Mouse (Mus musculus) intestine, embryonic 16.5 days (tissue): ENCODE data around the gene Slc9a9. TPM values are rescaled to one million over a fixed set of nuclear protein-coding genes. Genes with fewer than 3 reads are reported as not detected.

ENCODE experiments used
- ATAC-seq: fragments of 200-750 bp; cut with Nextera tagmentation; 2 replicates; pipeline ENCODE4 v1.8.0; 2017; ENCODE audit warnings: moderate TSS enrichment, moderate library complexity
- H3K27ac ChIP-seq: fragments of 300-500 bp; sonication (generic); 2 replicates; pipeline ENCODE4 v1.5.1; 2014; ENCODE audit warnings: mild to moderate bottlenecking, low read length
- H3K27me3 ChIP-seq: fragments of 300-500 bp; sonication (generic); replicated peaks from 2 replicates; pipeline ENCODE4 v1.6.1; 2014; ENCODE audit warnings: low read length, control low read depth, mixed read lengths; ENCODE audit not compliant: control insufficient read depth, insufficient read depth
- H3K36me3 ChIP-seq: fragments of 300-500 bp; sonication (generic); 2 replicates; pipeline ENCODE4 v1.6.1; 2014; ENCODE audit warnings: low read length, control low read depth; ENCODE audit not compliant: control insufficient read depth, insufficient read depth
- H3K4me1 ChIP-seq: fragments of 300-500 bp; sonication (generic); 2 replicates; pipeline ENCODE4 v1.6.1; 2014; ENCODE audit warnings: low read length, control low read depth, mixed read lengths; ENCODE audit not compliant: control insufficient read depth, insufficient read depth
- H3K4me2 ChIP-seq: fragments of 300-500 bp; sonication (generic); 2 replicates; pipeline ENCODE4 v1.6.1; 2014; ENCODE audit warnings: low read depth, low read length, control low read depth
- H3K4me3 ChIP-seq: fragments of 300-500 bp; sonication (generic); 2 replicates; pipeline ENCODE4 v1.5.1; 2014; ENCODE audit warnings: mild to moderate bottlenecking, low read length
- H3K9ac ChIP-seq: fragments of 300-500 bp; sonication (generic); 2 replicates; pipeline ENCODE4 v1.6.1; 2014; ENCODE audit warnings: low read depth, low read length
- H3K9me3 ChIP-seq: fragments of 300-500 bp; sonication (generic); 2 replicates; pipeline ENCODE4 v1.6.1; 2016; ENCODE audit warnings: low read length, control low read depth; ENCODE audit not compliant: control insufficient read depth
- WGBS: fragments of 180-500 bp; shearing (Covaris S2); extraction: QIAGEN DNeasy Blood & Tissue Kit; methylation state at CpG from one replicate; pipeline ENCODE4 v1.1.7; 2014; 5-methylcytosine and 5-hydroxymethylcytosine counted together
- microRNA-seq: library from miRNA; unstranded; fragments of <30 nt; microRNA quantifications from one replicate; pipeline ENCODE4, GENCODE M21; 2016
- polyA plus RNA-seq: library from polyadenylated mRNA; unstranded; fragments of >200 nt; fragmentation: Nextera tagmentation; extraction: Ambion mirVana; gene quantifications from 2 replicates; pipeline ENCODE4 v1.2.1, GENCODE M21; 2015

The Slc9a9 gene
- polyA plus RNA-seq, 1 experiment from 2014 or later, result 2.3 TPM

DNA sequence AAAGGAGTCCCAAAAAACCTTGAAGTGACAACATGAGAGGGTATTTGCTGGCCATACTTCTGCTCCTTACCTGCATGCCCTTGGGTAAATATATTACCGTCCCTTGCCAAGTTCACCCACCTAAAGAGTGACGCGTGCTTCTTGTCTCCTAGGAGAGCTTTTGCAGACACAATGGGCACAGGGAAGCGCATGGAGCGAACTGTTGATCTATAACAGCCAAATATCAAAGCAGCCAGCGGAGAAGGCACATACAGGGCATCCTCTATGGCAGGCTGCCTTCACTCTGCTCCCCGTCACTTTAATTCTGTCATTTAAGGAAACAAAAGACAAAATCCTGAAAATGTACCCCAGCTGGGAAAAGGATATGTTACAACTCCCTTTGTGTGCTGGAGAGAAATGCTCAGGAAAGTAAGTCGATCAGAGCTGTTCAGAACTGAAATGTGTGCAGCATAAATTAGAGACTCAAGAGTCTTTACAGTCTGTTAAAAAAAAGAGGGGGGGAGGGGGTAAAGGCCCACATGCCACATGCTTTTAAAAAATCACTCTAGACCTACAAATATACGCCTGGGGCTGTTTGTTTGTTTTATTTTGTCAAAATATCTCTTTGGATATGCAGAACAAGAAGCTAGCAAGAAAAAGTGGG lies 594.3 kb downstream of the Slc9a9 start:
- Histone ChIP-seq H3K4me1 (no peaks in the 10 kb centered on the region), H3K4me3 (no peak overlapping the region), H3K36me3 (no peaks in the 10 kb centered on the region), H3K9me3 (no peaks in the 10 kb centered on the region), H3K4me2 (no peak overlapping the region), H3K27ac (no peak overlapping the region), H3K27me3 (no peaks in the 10 kb centered on the region), H3K9ac (no peak overlapping the region)
- WGBS, result 79% methylated on average over 9 of the region's 9 CpGs
- ATAC-seq, result no peak

GRCm38 (mm10) chr9:95266179-95266578 lies 596.5 kb downstream of the Slc9a9 start:
- no peaks in the 10 kb centered on the region for H3K36me3 ChIP-seq
- no peak overlapping the region for H3K4me2 ChIP-seq
- WGBS, result 66% methylated on average over 2 of the region's 2 CpGs
- H3K27me3 ChIP-seq, result no peaks in the 10 kb centered on the region
- no peak for ATAC-seq
- no peaks in the 10 kb centered on the region for H3K9me3 ChIP-seq
- H3K9ac ChIP-seq, result no peak overlapping the region
- H3K4me3 ChIP-seq, result no peak overlapping the region
- H3K4me1 ChIP-seq, result no peaks in the 10 kb centered on the region
- H3K27ac ChIP-seq, result no peak overlapping the region

DNA sequence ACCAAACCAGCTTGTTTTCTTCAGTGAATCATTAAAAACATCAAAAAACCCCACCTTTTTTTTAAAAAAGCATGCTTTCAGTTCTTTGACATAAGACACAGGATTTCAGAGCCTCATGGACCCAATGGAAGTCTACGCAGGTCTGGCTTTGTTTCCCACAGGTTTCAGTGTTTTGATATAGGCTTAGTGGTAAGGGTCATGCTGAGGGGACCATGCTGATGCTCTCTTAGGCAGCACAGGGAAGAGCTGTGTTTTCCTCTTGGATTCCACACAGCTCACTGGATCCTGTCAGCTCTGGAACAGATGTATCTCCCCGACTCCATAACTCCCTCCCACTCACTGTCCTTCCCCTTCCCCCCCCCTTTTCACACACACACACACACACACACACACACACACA lies 597.2 kb downstream of the Slc9a9 start:
- Histone ChIP-seq H3K27ac (no peak overlapping the region), H3K4me1 (no peaks in the 10 kb centered on the region), H3K4me2 (no peak overlapping the region), H3K4me3 (no peak overlapping the region), H3K9me3 (no peaks in the 10 kb centered on the region), H3K9ac (no peak overlapping the region), H3K36me3 (no peaks in the 10 kb centered on the region), H3K27me3 (no peaks in the 10 kb centered on the region)
- no peak for ATAC-seq
- WGBS, result 59% methylated on average over 2 of the region's 2 CpGs

DNA sequence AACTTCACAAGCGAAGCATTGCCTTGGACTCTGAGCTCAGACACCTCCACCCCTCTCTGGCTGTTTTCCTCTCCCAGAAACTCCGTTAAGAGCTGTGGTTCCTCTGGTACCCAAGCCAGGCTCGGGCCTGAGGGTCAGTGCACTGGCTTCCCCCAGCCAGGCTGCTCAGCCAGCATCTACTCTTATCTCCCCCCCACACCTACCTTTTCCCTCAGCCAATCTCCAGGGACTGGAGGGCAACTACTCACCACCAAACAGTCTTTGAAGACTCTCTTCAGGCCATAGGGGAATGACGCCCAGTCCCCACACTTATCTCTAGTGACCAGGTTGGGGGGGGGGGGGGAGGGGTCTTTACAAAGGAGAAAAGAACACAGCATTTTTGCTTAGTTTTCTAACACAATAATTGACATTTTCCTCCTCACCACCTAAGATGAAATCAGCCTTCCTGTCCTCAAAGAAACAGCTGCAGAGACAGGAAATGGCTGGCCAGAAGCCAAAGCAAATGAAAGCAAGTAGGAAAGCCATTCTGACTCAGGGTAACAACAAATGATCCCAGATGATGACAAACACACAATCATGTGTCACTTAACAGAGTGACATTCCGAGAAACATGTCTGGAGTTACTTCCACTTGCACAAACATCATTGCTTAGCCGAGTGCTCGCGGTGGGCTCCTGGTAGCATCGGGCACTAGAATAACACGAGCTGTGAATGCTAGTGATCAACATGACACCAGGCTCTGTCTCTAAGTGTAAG lies 610.1 kb downstream of the Slc9a9 start:
- Histone ChIP-seq H3K4me2 (no peak overlapping the region), H3K36me3 (no peaks in the 10 kb centered on the region), H3K27me3 (no peaks in the 10 kb centered on the region), H3K27ac (no peak overlapping the region), H3K9me3 (no peaks in the 10 kb centered on the region), H3K4me1 (no peaks in the 10 kb centered on the region), H3K9ac (no peak overlapping the region), H3K4me3 (no peak overlapping the region)
- peak; percentile 28; the same call in 1 of the 2 replicates for ATAC-seq
- 71% methylated on average over 10 of the region's 10 CpGs for WGBS

Small RNA genes lying within 50 kb of the gene (microRNA-seq; reads per million reads assigned to microRNA genes)
- gene Mir7656, result not detected

Other genes starting within 250 kb of the Slc9a9 start
- gene 1190002N15Rik, start 131.8 kb upstream of the Slc9a9 start, polyA plus RNA-seq, result 3.2 and 3.5 TPM in 2 replicates